Mouse (Mus musculus): Measurements from ENCODE around the gene Ccng1.
"Not testable (repeated sequence)": the region's sequence is repeated elsewhere in the genome, so short reads cannot be mapped to it uniquely, and the experiment has no call there.

Gene Ccng1

DNA sequence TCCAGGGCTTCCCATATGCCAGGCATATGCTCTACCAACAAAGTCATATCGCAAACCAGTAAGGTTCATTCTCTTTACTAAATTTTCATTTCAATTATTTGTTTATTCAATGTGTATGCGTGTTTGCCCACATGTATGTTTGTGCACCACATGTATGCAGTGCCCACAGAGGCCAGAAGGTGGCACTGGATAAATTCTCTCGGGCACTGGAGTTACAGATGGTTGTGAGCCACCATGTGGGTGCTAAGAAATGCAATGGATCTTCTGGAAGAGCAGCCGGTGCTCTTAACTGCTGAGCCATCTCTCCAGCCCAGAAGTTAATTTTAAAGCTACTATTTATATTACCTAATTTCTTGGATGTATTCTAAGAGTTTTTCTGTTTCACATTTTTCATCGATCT lies 39.6 kb downstream of the Ccng1 start:
- no peak for DNase-seq

DNA sequence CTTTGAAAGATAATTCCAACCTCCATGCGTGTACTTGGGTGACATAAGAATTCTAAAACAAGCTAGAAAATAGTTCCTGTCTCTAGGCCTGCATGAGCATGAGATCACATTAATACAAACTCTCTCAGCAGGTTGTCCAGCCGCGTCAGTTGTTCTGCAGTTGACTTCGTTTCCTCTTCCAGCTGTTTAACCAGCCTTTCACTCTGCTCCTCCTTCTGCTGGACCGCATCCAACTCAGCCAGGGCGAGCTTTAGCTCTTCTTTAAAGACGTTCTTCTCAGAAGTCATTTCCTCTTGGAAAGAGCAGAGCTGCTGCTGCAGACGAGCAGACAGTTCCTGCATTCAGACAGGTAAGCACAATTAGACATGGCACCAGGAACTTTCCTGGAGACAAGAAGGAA lies 41.3 kb downstream of the Ccng1 start:
- DNase-seq: no peak

DNA sequence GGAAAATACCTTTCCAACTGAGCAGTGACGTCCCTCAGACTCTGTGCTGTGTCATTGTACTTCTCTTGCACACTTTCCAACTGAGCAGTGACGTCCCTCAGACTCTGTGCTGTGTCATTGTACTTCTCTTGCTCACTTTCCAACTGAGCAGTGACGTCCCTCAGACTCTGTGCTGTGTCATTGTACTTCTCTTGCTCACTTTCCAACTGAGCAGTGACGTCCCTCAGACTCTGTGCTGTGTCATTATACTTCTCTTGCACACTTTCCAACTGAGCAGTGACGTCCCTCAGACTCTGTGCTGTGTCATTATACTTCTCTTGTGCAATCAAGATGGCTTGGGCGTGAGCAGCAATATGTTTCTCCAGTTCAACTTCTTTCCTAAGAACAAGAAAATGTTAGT lies 45.2 kb downstream of the Ccng1 start:
- not testable (repeated sequence) for DNase-seq
